Mouse (Mus musculus) embryonic facial prominence, embryonic 12.5 days (tissue): ENCODE data around the gene Mad2l2. TPM values are rescaled to one million over a fixed set of nuclear protein-coding genes. Genes with fewer than 3 reads are reported as not detected.

ENCODE experiments used
- ATAC-seq: fragments of 200-750 bp; cut with Nextera tagmentation; 2 replicates; pipeline ENCODE4 v1.8.0; 2017; ENCODE audit not compliant: insufficient number of reproducible peaks, insufficient read depth, low FRiP score, low TSS enrichment
- H3K27ac ChIP-seq: fragments of 300-500 bp; sonication (generic); 2 replicates; pipeline ENCODE4 v1.5.1; 2016; ENCODE audit warnings: mild to moderate bottlenecking
- H3K27me3 ChIP-seq: fragments of 300-500 bp; sonication (generic); 2 replicates; pipeline ENCODE4 v1.6.1; 2016; ENCODE audit warnings: mild to moderate bottlenecking, moderate library complexity
- H3K36me3 ChIP-seq: fragments of 300-500 bp; sonication (generic); 2 replicates; pipeline ENCODE4 v1.6.1; 2016; ENCODE audit warnings: mild to moderate bottlenecking
- H3K4me1 ChIP-seq: fragments of 300-500 bp; sonication (generic); 2 replicates; pipeline ENCODE4 v1.6.1; 2016
- H3K4me2 ChIP-seq: fragments of 300-500 bp; sonication (generic); replicated peaks from 2 replicates; pipeline ENCODE4 v1.6.1; 2016; ENCODE audit warnings: mild to moderate bottlenecking, moderate library complexity
- H3K4me3 ChIP-seq: fragments of 300-500 bp; sonication (generic); 2 replicates; pipeline ENCODE4 v1.5.1; 2016; ENCODE audit warnings: mild to moderate bottlenecking
- H3K9ac ChIP-seq: fragments of 300-500 bp; sonication (generic); 2 replicates; pipeline ENCODE4 v1.6.1; 2016; ENCODE audit warnings: mild to moderate bottlenecking, moderate library complexity
- H3K9me3 ChIP-seq: fragments of 300-500 bp; sonication (generic); 2 replicates; pipeline ENCODE4 v1.6.1; 2016; ENCODE audit warnings: mild to moderate bottlenecking, moderate library complexity
- WGBS: fragments of 180-500 bp; shearing (Covaris S2); methylation state at CpG from one replicate; pipeline ENCODE4 v1.1.7; 2016; 5-methylcytosine and 5-hydroxymethylcytosine counted together
- polyA plus RNA-seq: library from polyadenylated mRNA; unstranded; fragments of >200 nt; fragmentation: Nextera tagmentation; extraction: Ambion mirVana; gene quantifications from 2 replicates; pipeline ENCODE4 v1.2.1, GENCODE M21; 2016

Mad2l2 gene
- polyA plus RNA-seq: 80.2 and 87.3 TPM in 2 replicates

GRCm38 (mm10) chr4:148130133-148130532 lies at the start of gene Mad2l2:
Gene Mad2l2 (plus strand): TSS chr4:148130384.
- Histone ChIP-seq H3K9me3 (no peaks in the 10 kb centered on the region), H3K4me1 (peaks cover 6% of the 10 kb centered on the region; the same call in 1 of the 2 replicates), H3K27me3 (peaks cover 28% of the 10 kb centered on the region), H3K27ac (peak within 1 kb of the TSS; percentile 81), H3K4me3 (peak within 1 kb of the TSS; percentile 80), H3K9ac (peak within 1 kb of the TSS; percentile 88), H3K4me2 (peak within 1 kb of the TSS; percentile 90), H3K36me3 (no peaks in the 10 kb centered on the region)
- ATAC-seq: no peak
- WGBS: under 1% methylated on average over 18 of the region's 18 CpGs

GRCm38 (mm10) chr4:148080597-148080973 lies 49.6 kb upstream of the Mad2l2 start:
- Histone ChIP-seq H3K4me1 (peaks cover 16% of the 10 kb centered on the region; the same call in 1 of the 2 replicates), H3K36me3 (peaks cover 18% of the 10 kb centered on the region; the same call in 1 of the 2 replicates), H3K9ac (no peak overlapping the region), H3K27ac (no peak overlapping the region), H3K27me3 (no peaks in the 10 kb centered on the region), H3K4me2 (no peak overlapping the region), H3K4me3 (no peak overlapping the region), H3K9me3 (no peaks in the 10 kb centered on the region)
- 82% methylated on average over 1 of the region's 1 CpGs for WGBS
- ATAC-seq: no peak

GRCm38 (mm10) chr4:148081201-148081600 lies 49.0 kb upstream of the Mad2l2 start:
- 91% methylated on average over 10 of the region's 10 CpGs for WGBS
- Histone ChIP-seq H3K4me2 (no peak overlapping the region), H3K9ac (no peak overlapping the region), H3K4me3 (no peak overlapping the region), H3K27me3 (no peaks in the 10 kb centered on the region), H3K9me3 (no peaks in the 10 kb centered on the region), H3K4me1 (peaks cover 16% of the 10 kb centered on the region; the same call in 1 of the 2 replicates), H3K36me3 (peaks cover 18% of the 10 kb centered on the region; the same call in 1 of the 2 replicates), H3K27ac (no peak overlapping the region)
- ATAC-seq: no peak

GRCm38 (mm10) chr4:148082257-148083044 lies 47.7 kb upstream of the Mad2l2 start:
- H3K27ac ChIP-seq: no peak overlapping the region
- H3K4me3 ChIP-seq: no peak overlapping the region
- no peak overlapping the region for H3K9ac ChIP-seq
- H3K4me2 ChIP-seq: no peak overlapping the region
- 54% methylated on average over 12 of the region's 12 CpGs for WGBS
- ATAC-seq: 0 out of 2 replicates have a peak, but pooled peaks have one; percentile 8
- peaks cover 26% of the 10 kb centered on the region; the same call in 1 of the 2 replicates for H3K4me1 ChIP-seq
- no peaks in the 10 kb centered on the region for H3K27me3 ChIP-seq
- peaks cover 18% of the 10 kb centered on the region; the same call in 1 of the 2 replicates for H3K36me3 ChIP-seq
- no peaks in the 10 kb centered on the region for H3K9me3 ChIP-seq

GRCm38 (mm10) chr4:148083176-148083899 lies 46.8 kb upstream of the Mad2l2 start:
- Histone ChIP-seq H3K9me3 (no peaks in the 10 kb centered on the region), H3K36me3 (peaks cover 18% of the 10 kb centered on the region; the same call in 1 of the 2 replicates), H3K4me1 (peaks cover 30% of the 10 kb centered on the region; the same call in 1 of the 2 replicates), H3K9ac (no peak overlapping the region), H3K4me3 (no peak overlapping the region), H3K27me3 (no peaks in the 10 kb centered on the region), H3K4me2 (no peak overlapping the region), H3K27ac (no peak overlapping the region)
- WGBS: 48% methylated on average over 21 of the region's 21 CpGs
- no peak for ATAC-seq

- no peaks in the 10 kb centered on the region for H3K27me3 ChIP-seq
- H3K36me3 ChIP-seq: peaks cover 18% of the 10 kb centered on the region; the same call in 1 of the 2 replicates
- H3K4me2 ChIP-seq: no peak overlapping the region
- no peaks in the 10 kb centered on the region for H3K9me3 ChIP-seq
- WGBS: 17% methylated on average over 8 of the region's 8 CpGs
- H3K4me3 ChIP-seq: no peak overlapping the region
- H3K9ac ChIP-seq: no peak overlapping the region
- no peak overlapping the region for H3K27ac ChIP-seq
- ATAC-seq: no peak
- peaks cover 30% of the 10 kb centered on the region; the same call in 1 of the 2 replicates for H3K4me1 ChIP-seq
These were observed 45.9 kb upstream of the Mad2l2 start for GRCm38 (mm10) chr4:148084261-148084714.

GRCm38 (mm10) chr4:148085131-148085906 lies 44.9 kb upstream of the Mad2l2 start:
- Histone ChIP-seq H3K27me3 (no peaks in the 10 kb centered on the region), H3K9me3 (no peaks in the 10 kb centered on the region), H3K4me2 (no peak overlapping the region), H3K36me3 (peaks cover 7% of the 10 kb centered on the region; the same call in 1 of the 2 replicates), H3K9ac (no peak overlapping the region), H3K4me3 (no peak overlapping the region), H3K4me1 (peaks cover 30% of the 10 kb centered on the region; the same call in 1 of the 2 replicates), H3K27ac (no peak overlapping the region)
- no peak for ATAC-seq
- WGBS: 26% methylated on average over 10 of the region's 10 CpGs

GRCm38 (mm10) chr4:148085907-148086305 lies 44.3 kb upstream of the Mad2l2 start:
- no peak overlapping the region for H3K9ac ChIP-seq
- peaks cover 30% of the 10 kb centered on the region; the same call in 1 of the 2 replicates for H3K4me1 ChIP-seq
- 69% methylated on average over 3 of the region's 3 CpGs for WGBS
- H3K4me2 ChIP-seq: no peak overlapping the region
- no peak overlapping the region for H3K27ac ChIP-seq
- H3K36me3 ChIP-seq: 0 out of 2 replicates have a peak, but pooled peaks cover 5% of the 10 kb centered on the region
- H3K27me3 ChIP-seq: no peaks in the 10 kb centered on the region
- no peak overlapping the region for H3K4me3 ChIP-seq
- no peak for ATAC-seq
- H3K9me3 ChIP-seq: no peaks in the 10 kb centered on the region

- Histone ChIP-seq H3K4me1 (peaks cover 30% of the 10 kb centered on the region; the same call in 1 of the 2 replicates), H3K9me3 (no peaks in the 10 kb centered on the region), H3K27ac (no peak overlapping the region), H3K4me2 (peak overlapping the region; percentile 88), H3K9ac (peak overlapping the region; percentile 80), H3K4me3 (peak overlapping the region; percentile 79), H3K36me3 (no peaks in the 10 kb centered on the region), H3K27me3 (no peaks in the 10 kb centered on the region)
- peak; percentile 38; the same call in 1 of the 2 replicates for ATAC-seq
- WGBS: 5% methylated on average over 30 of the region's 30 CpGs
These were observed 42.9 kb upstream of the Mad2l2 start for GRCm38 (mm10) chr4:148087091-148087906.

GRCm38 (mm10) chr4:148087907-148088527 lies 42.2 kb upstream of the Mad2l2 start, which contains the start of gene Agtrap:
Gene Agtrap (minus strand): TSS chr4:148088031.
- peak within 1 kb of the TSS; percentile 60 for H3K27ac ChIP-seq
- peak within 1 kb of the TSS; percentile 79 for H3K4me3 ChIP-seq
- ATAC-seq: peak; percentile 80
- H3K9me3 ChIP-seq: no peaks in the 10 kb centered on the region
- peaks cover 30% of the 10 kb centered on the region; the same call in 1 of the 2 replicates for H3K4me1 ChIP-seq
- no peaks in the 10 kb centered on the region for H3K36me3 ChIP-seq
- peak within 1 kb of the TSS; percentile 80 for H3K9ac ChIP-seq
- H3K27me3 ChIP-seq: no peaks in the 10 kb centered on the region
- WGBS: 5% methylated on average over 34 of the region's 34 CpGs
- peak within 1 kb of the TSS; percentile 88 for H3K4me2 ChIP-seq
